Mouse (Mus musculus) gastrocnemius, postnatal 25 days (tissue): ENCODE measurements around the gene Tns3. TPM values are rescaled to one million over a fixed set of nuclear protein-coding genes. Genes with fewer than 3 reads are reported as not detected.
"Not testable (repeated sequence)": the region's sequence is repeated elsewhere in the genome, so short reads cannot be mapped to it uniquely, and the experiment has no call there.

Experiments
- DNase-seq: peaks from one replicate; pipeline ENCODE4 v3.0.0; 2022
- total RNA-seq, 2 experiments: library from RNA; stranded (reverse); gene quantifications; 1 replicate in 1 of 2; 2 replicates in 1 of 2; pipeline ENCODE4 v1.2.3; 2021

Gene Tns3
- total RNA-seq, 2 experiments from 2014 or later, result 6.6 to 7.1 TPM

DNA sequence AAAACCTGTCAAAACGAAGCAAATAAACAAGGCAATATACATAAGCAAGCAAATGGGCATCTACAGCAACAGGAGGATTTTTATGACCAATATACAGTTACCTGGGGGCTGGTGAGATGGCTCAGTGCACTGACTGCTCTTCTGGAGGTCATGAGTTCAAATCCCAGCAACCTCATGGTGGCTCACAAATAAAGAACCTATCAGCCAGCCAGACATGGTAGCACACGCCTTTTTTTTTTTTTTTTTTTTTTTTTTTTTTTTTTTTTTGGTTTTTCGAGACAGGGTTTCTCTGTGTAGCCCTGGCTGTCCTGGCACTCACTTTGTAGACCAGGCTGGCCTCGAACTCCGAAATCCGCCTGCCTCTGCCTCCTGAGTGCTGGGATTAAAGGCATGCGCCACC lies 45.2 kb downstream of the Tns3 start:
- not testable (repeated sequence) for DNase-seq

DNA sequence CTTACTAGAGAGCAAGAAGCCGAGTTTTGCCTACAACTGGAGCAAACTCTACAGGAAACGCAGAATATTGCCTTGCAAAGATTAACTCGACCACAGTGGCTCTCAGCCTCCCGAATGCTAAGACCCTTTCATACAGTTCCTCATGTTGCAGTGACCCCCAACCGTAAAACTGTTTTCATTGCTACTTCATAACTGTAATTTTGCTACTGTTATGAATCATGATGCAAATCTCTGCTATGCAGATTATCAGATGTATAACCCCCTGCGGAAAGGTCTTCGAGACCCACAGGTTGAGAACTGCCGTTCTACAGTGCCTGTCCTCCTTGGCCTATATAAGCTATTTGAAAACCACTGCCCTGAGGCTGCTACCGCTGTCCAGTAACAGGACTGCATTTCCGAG lies 46.0 kb downstream of the Tns3 start:
- DNase-seq, result no peak

DNA sequence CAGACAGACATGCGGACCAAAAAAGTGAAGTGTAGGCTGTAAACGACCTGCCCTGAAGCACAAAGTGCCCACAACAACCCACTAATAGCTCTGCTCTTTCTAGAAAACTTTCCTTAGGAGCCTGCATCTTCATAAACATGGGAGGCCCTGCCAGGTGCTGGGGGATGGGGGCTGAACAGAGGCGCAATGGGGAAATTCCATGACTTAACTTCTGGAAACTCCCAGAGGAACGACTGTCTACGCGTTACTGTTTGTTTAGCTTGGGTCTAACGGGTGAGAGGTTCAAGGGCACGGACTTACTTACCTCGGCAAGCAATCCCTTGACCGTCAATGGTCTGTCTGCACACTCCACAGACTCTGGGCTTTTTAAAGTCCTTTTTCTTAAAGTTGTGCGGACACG lies 48.9 kb downstream of the Tns3 start:
- no peak for DNase-seq

DNA sequence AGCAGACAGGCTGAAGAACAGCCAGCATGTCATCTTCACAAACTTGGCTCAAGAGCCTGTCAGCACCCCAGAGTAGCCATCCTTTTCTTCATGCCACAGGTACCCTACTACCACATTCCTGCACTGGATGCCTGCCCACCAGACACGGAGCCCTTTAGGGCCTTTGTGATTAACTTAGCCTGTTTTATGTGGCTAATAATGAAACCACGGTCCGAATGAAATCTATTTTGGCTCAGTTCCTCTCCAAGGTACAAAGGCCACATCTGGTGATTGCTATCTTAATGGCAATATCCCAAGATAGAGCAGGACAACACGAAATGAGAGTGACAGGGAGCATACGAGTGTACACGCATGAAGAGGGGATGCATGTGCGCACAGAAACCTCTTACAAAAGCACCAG lies 53.9 kb downstream of the Tns3 start:
- no peak for DNase-seq

DNA sequence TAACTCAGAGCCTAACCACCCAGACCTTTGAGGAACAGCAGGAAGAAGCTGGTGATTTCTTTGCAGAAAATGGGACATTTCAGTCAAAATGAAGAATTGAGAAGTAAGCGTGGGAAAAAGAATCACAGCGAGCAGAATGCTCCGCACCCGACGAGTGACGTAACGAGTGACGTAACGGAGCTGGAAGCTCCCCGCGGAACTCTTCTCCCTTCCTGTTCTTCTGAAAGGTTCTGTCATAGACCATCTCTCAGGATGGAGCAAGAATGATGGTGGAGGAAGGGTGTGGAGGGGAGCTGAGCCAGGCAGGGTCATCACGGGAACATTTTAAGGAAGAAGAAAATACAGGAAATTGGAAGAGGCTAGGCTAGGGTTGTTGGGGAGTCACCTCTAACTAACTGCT lies 54.5 kb downstream of the Tns3 start:
- DNase-seq, result no peak

DNA sequence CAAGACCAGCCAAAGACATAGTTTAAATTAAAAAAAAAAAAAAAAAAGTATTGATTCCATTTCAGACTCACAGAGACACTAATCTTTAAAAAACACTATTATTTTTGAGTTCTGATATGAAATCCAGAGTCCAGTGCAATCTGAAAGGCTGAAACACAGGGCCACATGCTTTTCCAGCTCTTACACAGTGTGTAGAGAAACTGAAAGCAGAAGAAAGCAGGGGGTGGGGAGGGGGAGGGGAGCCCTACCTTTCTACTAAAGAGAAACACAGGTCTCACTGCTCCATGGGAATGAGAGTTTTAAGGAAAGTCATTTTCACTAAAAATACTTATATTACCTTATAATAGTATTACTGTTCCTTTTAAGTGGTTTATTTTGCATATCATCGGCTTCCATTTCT lies 57.2 kb downstream of the Tns3 start:
- no peak for DNase-seq

DNA sequence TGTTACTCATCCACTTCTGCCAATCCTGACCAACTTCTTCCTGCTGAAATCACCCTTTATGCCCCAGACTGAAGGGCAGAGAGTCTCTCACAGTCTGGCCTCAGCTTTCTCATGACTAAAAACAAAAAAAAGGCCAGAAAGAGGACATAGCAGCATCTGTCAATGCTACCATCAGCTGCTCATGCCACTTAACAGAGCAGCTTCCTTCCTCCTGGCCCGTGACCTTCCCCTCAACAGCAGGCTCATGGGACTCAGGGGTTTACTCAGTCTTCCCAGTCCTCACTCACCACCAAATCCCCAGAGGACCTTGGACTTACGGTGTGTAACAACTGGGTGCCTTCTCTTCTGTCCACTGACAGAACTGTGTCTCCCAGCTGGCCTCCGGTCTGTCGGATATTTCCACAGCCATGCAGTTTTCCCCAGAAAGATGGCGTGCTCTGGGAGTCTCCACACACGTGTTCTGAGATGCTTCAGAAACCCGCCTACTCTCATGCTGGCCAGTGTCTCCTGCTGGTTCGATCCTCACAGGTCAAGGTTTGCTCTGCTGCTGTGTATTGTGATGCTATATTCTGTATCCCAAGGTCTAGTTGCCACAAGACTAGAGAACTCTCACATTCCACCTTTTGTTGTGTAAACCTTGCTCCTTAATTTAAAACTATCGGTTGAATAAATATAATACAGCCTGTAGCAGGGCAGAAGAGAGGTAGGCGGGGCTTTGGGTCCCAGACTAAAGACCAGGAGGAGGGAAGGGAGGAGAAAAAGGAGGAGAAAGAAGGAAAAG lies 59.4 kb downstream of the Tns3 start:
- no peak for DNase-seq

DNA sequence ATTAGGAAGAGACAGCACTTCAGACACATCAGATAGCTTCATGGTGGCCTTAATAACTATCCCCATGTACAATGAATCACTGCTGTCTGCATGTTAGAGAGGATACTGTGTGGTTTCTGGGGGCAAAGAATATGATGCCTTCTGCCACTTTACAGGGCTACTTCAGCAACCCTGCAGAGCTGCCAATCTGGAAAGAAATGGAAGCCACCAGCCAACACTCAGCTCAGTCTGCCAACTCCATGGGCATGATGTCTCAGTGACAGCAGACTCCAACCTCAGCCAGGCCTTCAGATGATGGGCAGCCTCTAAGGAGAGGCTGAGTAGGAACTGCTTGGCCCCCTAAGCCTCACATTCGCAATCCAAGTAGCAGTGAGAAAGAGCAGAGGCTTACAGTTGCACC lies 61.7 kb downstream of the Tns3 start:
- peak; percentile 48 for DNase-seq

DNA sequence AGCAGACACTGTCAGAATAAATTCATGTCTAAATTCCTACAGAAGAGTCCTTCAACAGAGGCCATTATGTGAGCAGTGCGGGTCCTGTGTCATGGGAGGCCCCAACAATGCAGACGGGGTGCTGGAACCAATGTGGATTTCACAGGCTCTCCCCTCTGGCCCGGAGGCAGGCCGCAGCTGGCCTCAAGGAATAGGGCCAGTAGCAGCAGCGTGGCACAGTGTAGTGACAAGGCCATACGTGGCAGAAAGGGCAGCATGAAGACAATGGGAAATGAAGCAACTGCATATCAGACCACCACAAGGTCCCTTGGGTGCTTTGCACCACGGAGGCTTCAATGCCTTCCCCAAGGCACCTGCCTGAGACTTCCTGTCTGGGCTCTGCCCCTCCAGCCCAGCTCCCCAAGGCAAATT lies 62.9 kb downstream of the Tns3 start:
- DNase-seq, result no peak

DNA sequence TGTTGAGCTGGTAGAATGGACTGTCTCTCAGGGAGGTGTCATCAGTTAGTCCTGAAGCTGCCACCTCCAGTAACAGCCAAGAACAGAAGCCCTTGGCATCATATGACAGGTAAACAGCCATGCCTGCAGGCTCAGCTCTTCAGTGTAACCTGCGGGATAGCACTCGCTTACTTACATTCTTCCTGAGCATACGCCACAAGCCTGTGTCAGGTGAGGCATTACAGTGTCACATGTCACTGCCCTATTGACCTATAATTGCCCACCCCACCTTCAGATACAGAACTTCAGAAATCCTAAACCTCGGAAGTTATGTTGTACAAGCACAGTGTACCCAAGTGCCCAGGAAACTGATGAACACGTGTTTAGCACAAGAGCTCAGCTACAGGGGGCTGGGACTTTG lies 68.7 kb downstream of the Tns3 start:
- no peak for DNase-seq

DNA sequence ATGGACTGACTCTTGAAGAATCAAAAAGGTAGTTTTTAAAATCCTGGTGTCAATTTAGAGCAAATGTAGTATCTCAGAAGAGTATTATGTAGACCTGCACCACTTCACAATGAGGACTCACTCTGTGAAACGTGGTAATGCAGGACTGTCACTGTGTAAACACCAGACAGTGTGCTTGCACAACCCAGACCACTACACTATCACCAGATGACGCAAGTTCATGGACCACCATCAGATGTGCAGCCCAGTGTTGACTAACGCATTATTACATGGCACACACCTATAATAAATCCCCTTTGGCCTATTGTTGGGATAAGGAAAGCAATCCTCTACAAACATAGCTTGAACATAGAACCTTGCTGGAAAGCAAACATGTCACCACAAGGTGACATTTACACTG lies 71.2 kb downstream of the Tns3 start:
- no peak for DNase-seq

DNA sequence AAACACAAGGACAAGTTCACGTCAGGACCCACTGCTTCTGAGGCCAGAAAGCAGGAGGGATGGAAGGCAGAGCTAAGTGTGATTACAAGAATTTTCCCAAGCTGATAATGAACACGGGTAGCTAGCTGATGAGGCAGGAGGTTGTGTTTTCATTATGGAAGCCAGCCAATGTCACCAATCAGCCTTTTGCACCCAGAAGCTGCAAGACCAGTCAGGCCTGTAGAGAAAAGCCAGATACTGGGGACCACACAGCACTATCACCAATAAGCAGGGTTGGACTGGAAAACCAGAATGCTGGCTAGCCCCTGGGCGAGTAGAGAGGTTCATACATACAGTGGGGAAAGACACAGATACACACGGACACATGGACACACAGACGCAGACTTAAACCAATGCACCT lies 73.1 kb downstream of the Tns3 start:
- no peak for DNase-seq

DNA sequence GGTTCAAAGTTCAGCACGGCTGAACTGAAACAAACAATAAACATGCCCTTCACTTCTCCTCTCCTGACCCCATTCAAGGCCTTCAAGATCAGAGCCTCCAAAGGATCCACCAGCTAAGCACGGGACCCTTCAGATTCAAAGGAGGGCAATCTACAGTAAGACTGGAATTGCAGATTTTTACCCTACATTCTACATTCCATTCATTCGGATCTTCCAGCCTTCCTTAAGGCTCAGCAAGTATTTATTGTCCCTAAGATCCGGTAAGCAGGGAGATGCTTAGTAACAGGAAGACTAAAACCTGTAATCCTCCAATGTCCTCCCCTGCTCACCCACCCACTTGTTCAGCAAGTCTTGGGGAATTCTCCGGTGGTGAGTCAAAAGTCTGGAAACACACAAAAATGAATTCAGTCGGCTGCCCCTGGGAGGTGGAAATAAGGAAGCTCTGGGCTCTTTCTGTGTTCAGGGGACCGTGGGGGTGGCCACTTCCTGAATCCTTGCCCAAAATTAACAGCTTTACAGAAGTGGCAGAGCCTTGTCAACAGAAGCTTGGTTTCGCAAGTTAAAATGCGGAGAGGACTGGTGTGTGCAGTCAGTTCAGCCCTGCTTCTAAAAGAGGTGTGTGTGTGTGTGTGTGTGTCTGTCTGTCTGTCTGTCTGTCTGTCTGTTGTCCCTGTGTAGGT lies 75.0 kb downstream of the Tns3 start:
- no peak for DNase-seq

DNA sequence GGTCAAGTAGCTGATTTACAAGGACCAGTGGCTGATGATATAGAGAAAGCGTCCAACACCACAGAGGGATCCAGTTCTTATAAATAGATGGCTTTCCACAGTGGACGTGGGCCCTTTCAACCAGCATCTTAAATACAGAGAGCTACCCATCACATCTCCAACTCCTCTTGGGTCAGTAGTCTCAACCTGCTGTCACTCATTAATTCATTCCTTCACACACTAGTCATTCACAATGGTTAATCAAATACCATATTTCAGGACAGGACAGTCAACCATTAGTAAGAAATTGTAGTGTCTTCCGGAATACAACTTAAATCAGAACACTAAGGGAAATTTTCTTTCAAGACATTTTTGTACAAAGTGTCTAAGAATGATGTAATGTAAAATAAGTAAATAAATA lies 76.4 kb downstream of the Tns3 start:
- no peak for DNase-seq

DNA sequence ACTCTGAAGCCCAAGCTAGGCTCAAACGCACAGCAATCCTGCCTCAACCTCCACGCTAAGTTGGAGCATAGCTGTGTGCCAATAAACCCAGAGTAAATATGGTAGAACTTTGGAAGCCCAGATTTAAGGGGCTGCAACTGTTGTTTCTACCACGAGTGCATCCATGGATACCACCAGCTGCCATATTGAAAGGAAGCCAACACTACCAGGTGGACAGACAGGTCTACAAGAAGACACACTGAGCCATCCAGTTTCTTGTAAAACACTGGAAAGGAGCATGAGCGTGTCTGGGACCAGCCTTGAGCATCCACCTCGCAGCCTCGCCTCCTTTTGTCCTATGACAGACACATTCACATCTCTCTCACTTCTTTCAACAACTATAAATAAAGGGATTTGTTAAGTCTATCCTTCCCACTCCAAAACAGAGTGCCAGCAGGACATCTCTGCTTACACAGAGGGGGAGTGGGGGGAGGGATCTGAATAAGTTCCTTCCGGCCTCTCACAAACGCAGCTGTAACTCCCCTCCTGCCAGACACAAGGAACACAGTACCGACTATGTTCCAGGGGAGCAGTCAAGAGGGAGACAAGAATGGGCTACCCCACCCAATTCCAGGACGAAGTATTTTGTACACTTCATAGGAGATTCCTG lies 77.2 kb downstream of the Tns3 start:
- no peak for DNase-seq

DNA sequence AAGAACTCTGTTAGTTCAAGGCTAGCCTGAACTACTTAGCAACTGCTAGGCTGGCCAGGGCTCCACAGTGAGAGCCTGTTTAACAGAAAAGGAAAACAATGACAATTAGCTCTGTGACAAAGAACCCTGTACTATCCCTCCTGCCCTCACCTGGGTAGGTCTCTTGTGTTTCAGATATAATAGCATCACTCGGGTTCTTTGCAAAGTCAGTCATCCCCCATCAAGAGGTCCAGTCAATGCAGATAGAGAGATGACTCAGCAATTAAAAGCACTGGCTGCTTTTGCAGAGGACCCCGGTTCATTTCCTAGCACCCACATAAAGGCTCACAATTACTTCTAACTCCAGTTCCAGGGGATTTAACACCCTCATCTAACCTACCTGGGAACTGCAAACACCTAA lies 78.0 kb downstream of the Tns3 start:
- no peak for DNase-seq

DNA sequence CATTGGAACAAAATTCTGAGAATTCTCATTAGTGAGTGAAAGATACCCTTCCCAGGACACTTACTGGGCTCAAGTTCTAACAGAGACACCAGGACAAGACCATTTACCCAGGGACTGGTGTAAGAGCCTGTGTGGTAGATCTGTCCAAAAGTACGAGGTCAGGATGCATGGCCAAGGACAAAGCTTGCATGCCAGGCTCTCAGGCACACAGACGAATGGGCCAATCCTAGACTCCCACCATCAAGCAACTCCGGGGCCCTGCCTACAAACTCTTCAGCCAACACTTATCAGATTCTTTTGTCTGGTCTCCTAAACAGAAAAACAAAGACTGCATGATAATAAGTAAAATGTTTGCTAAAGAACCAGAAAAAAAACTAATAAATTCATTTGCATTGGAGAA lies 78.6 kb downstream of the Tns3 start:
- no peak for DNase-seq

DNA sequence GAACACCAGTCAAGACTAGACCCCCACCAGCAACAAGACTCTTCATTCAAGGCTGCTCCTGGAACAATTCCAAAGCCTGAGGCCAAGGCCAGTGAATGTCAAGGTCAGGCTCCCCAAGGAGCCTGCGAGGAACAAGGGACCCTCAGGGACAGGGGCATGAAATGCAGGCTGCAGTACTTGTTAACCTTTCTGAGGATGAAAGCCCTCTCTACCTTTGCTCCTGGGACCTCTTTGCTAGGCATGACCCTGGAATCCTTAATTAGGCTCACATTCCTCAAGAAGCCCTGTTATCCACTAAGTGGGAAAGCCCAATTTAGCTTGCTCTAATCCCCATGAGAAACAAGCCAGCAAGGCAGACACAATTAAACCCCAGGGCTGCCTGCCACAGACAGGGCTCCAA lies 79.4 kb downstream of the Tns3 start:
- no peak for DNase-seq

DNA sequence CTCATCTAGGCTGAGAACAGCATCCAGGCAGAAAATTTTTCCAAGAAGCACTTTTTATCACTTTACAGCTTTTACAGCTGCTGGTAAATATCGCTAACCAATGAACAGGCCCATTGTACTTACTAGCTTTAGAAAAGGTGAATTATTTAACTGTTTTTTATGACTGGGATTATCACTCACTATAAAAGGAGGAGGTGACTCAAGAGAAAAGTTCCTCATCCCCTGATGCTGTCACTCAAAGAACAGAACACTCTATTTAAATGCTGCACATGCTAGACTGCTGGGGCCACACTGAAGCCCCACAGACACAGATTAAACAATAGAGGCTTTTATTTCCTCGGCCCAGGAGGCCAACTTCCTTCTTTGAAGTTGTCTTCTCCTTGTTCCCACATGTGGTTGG lies 80.0 kb downstream of the Tns3 start:
- no peak for DNase-seq

DNA sequence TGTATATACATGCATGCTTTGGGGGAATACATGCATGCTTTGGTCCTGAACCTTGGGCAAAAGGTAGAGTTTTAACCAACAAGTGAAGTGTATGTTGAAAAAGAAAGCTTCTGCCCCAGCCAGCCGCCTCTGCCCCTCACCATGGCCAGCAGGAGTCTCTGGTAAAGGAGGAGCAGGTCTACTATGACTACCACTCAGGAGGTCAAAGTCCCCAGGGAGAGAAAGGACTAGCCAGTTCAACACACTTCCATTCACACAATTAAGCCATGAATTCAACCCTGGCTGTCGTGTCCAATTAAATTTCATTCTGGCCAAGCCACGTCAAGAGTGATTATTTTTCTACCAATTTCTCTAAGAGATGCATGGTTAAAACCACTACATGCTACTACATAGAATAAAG lies 81.2 kb downstream of the Tns3 start:
- no peak for DNase-seq

DNA sequence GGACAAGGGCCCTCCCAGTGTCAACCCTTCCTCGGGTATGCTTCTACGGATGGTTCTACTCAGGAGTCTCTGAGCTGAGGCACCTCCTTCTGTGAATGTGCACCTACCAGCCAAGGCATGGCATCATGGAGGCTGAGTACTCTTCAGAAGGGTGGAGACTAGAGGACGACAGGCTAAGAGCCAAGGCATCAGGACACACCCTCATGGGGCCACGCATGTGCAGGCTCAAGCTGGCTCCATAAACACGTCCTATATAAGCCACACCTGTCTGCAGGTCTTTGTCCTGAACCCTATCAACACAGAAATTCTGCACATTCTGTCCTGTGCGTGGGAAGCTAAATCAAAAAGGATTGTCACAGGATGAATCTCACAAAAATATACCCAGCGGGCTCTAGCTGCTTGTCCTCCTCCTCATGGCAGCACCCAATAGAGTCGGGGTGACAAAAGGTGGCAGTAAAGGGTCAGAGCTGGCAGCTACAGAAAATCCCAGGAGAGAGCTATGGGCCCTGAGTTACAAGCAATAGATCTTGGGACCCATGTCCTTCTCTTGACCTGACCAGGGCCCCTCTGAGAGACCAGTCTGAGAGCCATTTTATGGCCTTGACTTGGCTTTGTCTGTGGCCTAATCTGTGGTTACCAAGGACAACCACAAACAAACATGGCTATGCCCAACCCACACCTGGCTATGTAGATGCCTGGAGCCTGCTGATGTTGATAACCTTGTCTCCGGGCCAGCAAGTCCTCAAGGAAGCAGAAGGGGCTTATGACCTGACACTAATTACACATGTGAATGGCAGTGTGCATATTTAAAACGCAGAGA lies 82.0 kb downstream of the Tns3 start:
- DNase-seq, result no peak

DNA sequence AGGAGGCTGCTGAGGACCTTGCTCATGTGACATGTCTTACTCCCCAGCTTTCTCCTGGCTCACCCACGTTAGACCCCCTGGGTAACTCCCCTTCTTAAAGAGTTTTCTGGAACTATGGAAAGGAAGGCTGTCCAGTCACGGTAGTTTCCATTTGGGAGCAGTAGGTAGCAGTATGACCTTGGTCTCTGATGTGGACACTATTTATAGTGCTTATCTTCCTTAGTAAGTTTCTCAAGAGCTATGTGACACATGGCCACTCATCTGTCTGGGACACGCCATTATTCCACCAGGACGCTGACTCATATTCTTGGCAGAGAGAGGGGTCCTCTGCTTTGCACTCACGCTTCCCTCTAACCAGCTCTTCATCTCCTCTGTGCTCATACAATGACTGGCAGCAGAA lies 84.5 kb downstream of the Tns3 start:
- no peak for DNase-seq
